Mouse (Mus musculus): ENCODE data around the gene Polr3g.
"Not testable (repeated sequence)": the region's sequence is repeated elsewhere in the genome, so short reads cannot be mapped to it uniquely, and the experiment has no call there.

Polr3g gene

DNA sequence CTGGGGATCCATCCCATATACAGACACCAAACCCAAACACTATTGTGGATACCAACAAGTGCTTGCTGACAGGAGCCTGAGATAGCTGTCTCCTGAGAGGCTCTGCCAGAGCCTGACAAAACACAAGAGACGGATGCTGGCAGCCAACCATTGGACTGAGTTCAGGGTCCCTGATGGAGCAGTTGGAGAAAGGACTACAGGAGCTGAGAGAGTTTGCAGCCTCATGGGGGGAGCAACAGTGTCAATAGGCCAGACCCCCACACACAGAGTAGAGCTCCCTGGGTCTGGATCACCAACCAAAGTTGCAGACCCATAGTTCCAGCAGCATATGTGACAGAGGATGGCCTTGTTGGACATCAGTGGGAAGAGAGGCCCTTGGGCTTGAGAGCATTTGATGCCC, 83.0 kb downstream of the Polr3g start:
- DNase-seq: not testable (repeated sequence)

Measured in thymus, postnatal 14 days (tissue).